Mouse (Mus musculus) brain, embryonic 14.5 days (tissue): ENCODE data around the gene Olfr1394.

Experiments used
- CTCF ChIP-seq: fragments of 200-500 bp; IDR thresholded peaks from 2 replicates; pipeline ENCODE4 v1.5.1; 2012; ENCODE audit warnings: inconsistent platforms, mild to moderate bottlenecking, moderate library complexity, borderline replicate concordance; ENCODE audit not compliant: insufficient read depth, insufficient read length; ENCODE audit errors: extremely low read depth
- POLR2A ChIP-seq: fragments of 200-500 bp; IDR thresholded peaks from 2 replicates; pipeline ENCODE4 v1.6.1; 2012; ENCODE audit warnings: mild to moderate bottlenecking, inconsistent platforms, borderline replicate concordance; ENCODE audit not compliant: poor library complexity, insufficient read depth, insufficient read length, severe bottlenecking; ENCODE audit errors: extremely low read depth

GRCm38 (mm10) chr11:49202523-49203061 lies 48.4 kb downstream of the Olfr1394 start:
- TF ChIP-seq POLR2A (no peak), CTCF (no peak)
